Mouse (Mus musculus) limb, embryonic 10.5 days (tissue): ENCODE measurements around the gene Il18r1. TPM values are rescaled to one million over a fixed set of nuclear protein-coding genes. Genes with fewer than 3 reads are reported as not detected.

ENCODE experiments used
- DNase-seq: peaks from one replicate; pipeline ENCODE4 v3.0.0-alpha.2; 2017; ENCODE audit warnings: low spot score
- H3K27ac ChIP-seq: fragments of 300-500 bp; sonication (generic); 2 replicates; pipeline ENCODE4 v1.5.1; 2016; ENCODE audit warnings: mild to moderate bottlenecking
- H3K27me3 ChIP-seq: fragments of 300-500 bp; sonication (generic); 2 replicates; pipeline ENCODE4 v1.6.1; 2016; ENCODE audit warnings: low read depth, mild to moderate bottlenecking; ENCODE audit not compliant: poor library complexity, severe bottlenecking
- H3K36me3 ChIP-seq: fragments of 300-500 bp; sonication (generic); 2 replicates; pipeline ENCODE4 v1.6.1; 2016; ENCODE audit warnings: mild to moderate bottlenecking, moderate library complexity
- H3K4me1 ChIP-seq: fragments of 300-500 bp; sonication (generic); 2 replicates; pipeline ENCODE4 v1.6.1; 2016
- H3K4me3 ChIP-seq: fragments of 300-500 bp; sonication (generic); 2 replicates; pipeline ENCODE4 v1.5.1; 2016; ENCODE audit warnings: mild to moderate bottlenecking, moderate library complexity
- H3K9me3 ChIP-seq: fragments of 300-500 bp; sonication (generic); replicated peaks from 2 replicates; pipeline ENCODE4 v1.6.1; 2016; ENCODE audit warnings: mild to moderate bottlenecking
- WGBS: fragments of 180-500 bp; shearing (Covaris S2); methylation state at CpG from one replicate; pipeline ENCODE4 v1.1.7; 2016; 5-methylcytosine and 5-hydroxymethylcytosine counted together
- polyA plus RNA-seq: library from polyadenylated mRNA; unstranded; fragments of >200 nt; fragmentation: Nextera tagmentation; extraction: Ambion mirVana; gene quantifications from 2 replicates; pipeline ENCODE4 v1.2.1, GENCODE M21; 2016

Gene Il18r1
- polyA plus RNA-seq, 1 experiment from 2014 or later = not detected

GRCm38 (mm10) chr1:40501546-40502398 lies 36.4 kb downstream of the Il18r1 start:
- Histone ChIP-seq H3K27me3 (no peaks in the 10 kb centered on the region), H3K4me1 (no peaks in the 10 kb centered on the region)

GRCm38 (mm10) chr1:40504548-40504947 lies 39.2 kb downstream of the Il18r1 start:
- no peaks in the 10 kb centered on the region for H3K36me3 ChIP-seq
- no peaks in the 10 kb centered on the region for H3K4me1 ChIP-seq
- no peak overlapping the region for H3K4me3 ChIP-seq
- no peaks in the 10 kb centered on the region for H3K9me3 ChIP-seq
- H3K27ac ChIP-seq = no peak overlapping the region
- DNase-seq = no peak
- 83% methylated on average over 5 of the region's 5 CpGs for WGBS
- no peaks in the 10 kb centered on the region for H3K27me3 ChIP-seq

More at GRCm38 (mm10) chr1:40501546-40502398, 36.4 kb downstream of the Il18r1 start:
- no peaks in the 10 kb centered on the region for H3K9me3 ChIP-seq
- no peak overlapping the region for H3K4me3 ChIP-seq
- WGBS = 91% methylated on average over 11 of the region's 11 CpGs
- H3K36me3 ChIP-seq = no peaks in the 10 kb centered on the region
- no peak for DNase-seq
- H3K27ac ChIP-seq = no peak overlapping the region

- H3K4me3 ChIP-seq = no peak within 1 kb of the TSS
- no peak within 1 kb of the TSS for H3K27ac ChIP-seq
- DNase-seq = no peak
- H3K4me1 ChIP-seq = peaks cover 5% of the 10 kb centered on the region; the same call in 1 of the 2 replicates
- 46% methylated on average over 9 of the region's 9 CpGs for WGBS
- H3K27me3 ChIP-seq = no peaks in the 10 kb centered on the region
- H3K9me3 ChIP-seq = no peaks in the 10 kb centered on the region
- H3K36me3 ChIP-seq = no peaks in the 10 kb centered on the region
Observed at GRCm38 (mm10) chr1:40514851-40515585, 49.7 kb downstream of the Il18r1 start, which contains the start of gene Il18rap. Gene Il18rap, plus strand, starts transcription at chr1:40515362.

- no peak for DNase-seq
- WGBS = 97% methylated on average over 6 of the region's 6 CpGs
- H3K36me3 ChIP-seq = no peaks in the 10 kb centered on the region
Observed at GRCm38 (mm10) chr1:40516364-40516763, 51.0 kb downstream of the Il18r1 start.

GRCm38 (mm10) chr1:40522918-40523317 lies 57.6 kb downstream of the Il18r1 start:
- 89% methylated on average over 7 of the region's 7 CpGs for WGBS
- Histone ChIP-seq H3K27me3 (no peaks in the 10 kb centered on the region), H3K4me1 (no peaks in the 10 kb centered on the region)

More at GRCm38 (mm10) chr1:40516364-40516763, 51.0 kb downstream of the Il18r1 start:
- H3K9me3 ChIP-seq = no peaks in the 10 kb centered on the region
- no peaks in the 10 kb centered on the region for H3K27me3 ChIP-seq
- H3K27ac ChIP-seq = no peak overlapping the region
- peaks cover 5% of the 10 kb centered on the region; the same call in 1 of the 2 replicates for H3K4me1 ChIP-seq
- no peak overlapping the region for H3K4me3 ChIP-seq

GRCm38 (mm10) chr1:40523971-40524722 lies 58.8 kb downstream of the Il18r1 start:
- DNase-seq = no peak
- WGBS = 90% methylated on average over 5 of the region's 5 CpGs
- Histone ChIP-seq H3K4me1 (no peaks in the 10 kb centered on the region), H3K36me3 (no peaks in the 10 kb centered on the region), H3K9me3 (no peaks in the 10 kb centered on the region), H3K4me3 (no peak overlapping the region), H3K27ac (no peak overlapping the region), H3K27me3 (no peaks in the 10 kb centered on the region)

More at GRCm38 (mm10) chr1:40522918-40523317, 57.6 kb downstream of the Il18r1 start:
- Histone ChIP-seq H3K9me3 (no peaks in the 10 kb centered on the region), H3K36me3 (no peaks in the 10 kb centered on the region), H3K27ac (no peak overlapping the region), H3K4me3 (no peak overlapping the region)
- DNase-seq = no peak

- H3K4me3 ChIP-seq = no peak overlapping the region
- H3K27ac ChIP-seq = no peak overlapping the region
- no peak for DNase-seq
- H3K9me3 ChIP-seq = no peaks in the 10 kb centered on the region
- H3K4me1 ChIP-seq = no peaks in the 10 kb centered on the region
- H3K27me3 ChIP-seq = no peaks in the 10 kb centered on the region
- H3K36me3 ChIP-seq = no peaks in the 10 kb centered on the region
- WGBS = 89% methylated on average over 5 of the region's 5 CpGs
Observed at GRCm38 (mm10) chr1:40529287-40529686, 63.9 kb downstream of the Il18r1 start.

GRCm38 (mm10) chr1:40537577-40537976 lies 72.2 kb downstream of the Il18r1 start:
- 85% methylated on average over 5 of the region's 5 CpGs for WGBS
- no peaks in the 10 kb centered on the region for H3K36me3 ChIP-seq
- no peaks in the 10 kb centered on the region for H3K27me3 ChIP-seq

GRCm38 (mm10) chr1:40544650-40545049 lies 79.3 kb downstream of the Il18r1 start:
- Histone ChIP-seq H3K4me1 (no peaks in the 10 kb centered on the region), H3K27me3 (no peaks in the 10 kb centered on the region), H3K4me3 (no peak overlapping the region), H3K9me3 (no peaks in the 10 kb centered on the region), H3K36me3 (no peaks in the 10 kb centered on the region), H3K27ac (no peak overlapping the region)
- WGBS = 0% methylated on average over 2 of the region's 2 CpGs
- DNase-seq = peak; percentile 62

More at GRCm38 (mm10) chr1:40537577-40537976, 72.2 kb downstream of the Il18r1 start:
- no peak overlapping the region for H3K27ac ChIP-seq
- H3K9me3 ChIP-seq = no peaks in the 10 kb centered on the region
- no peaks in the 10 kb centered on the region for H3K4me1 ChIP-seq
- H3K4me3 ChIP-seq = no peak overlapping the region
- DNase-seq = no peak

GRCm38 (mm10) chr1:40546645-40547044 lies 81.3 kb downstream of the Il18r1 start:
- Histone ChIP-seq H3K27me3 (no peaks in the 10 kb centered on the region), H3K4me1 (no peaks in the 10 kb centered on the region), H3K4me3 (no peak overlapping the region), H3K27ac (no peak overlapping the region), H3K9me3 (no peaks in the 10 kb centered on the region), H3K36me3 (no peaks in the 10 kb centered on the region)
- WGBS = 88% methylated on average over 4 of the region's 4 CpGs
- DNase-seq = no peak

GRCm38 (mm10) chr1:40547064-40547572 lies 81.8 kb downstream of the Il18r1 start:
- no peaks in the 10 kb centered on the region for H3K4me1 ChIP-seq
- no peaks in the 10 kb centered on the region for H3K27me3 ChIP-seq
- H3K4me3 ChIP-seq = no peak overlapping the region
- no peaks in the 10 kb centered on the region for H3K9me3 ChIP-seq
- WGBS = 80% methylated on average over 11 of the region's 11 CpGs
- no peak overlapping the region for H3K27ac ChIP-seq
- H3K36me3 ChIP-seq = no peaks in the 10 kb centered on the region
- DNase-seq = no peak

GRCm38 (mm10) chr1:40547762-40548161 lies 82.4 kb downstream of the Il18r1 start:
- Histone ChIP-seq H3K27ac (no peak overlapping the region), H3K36me3 (no peaks in the 10 kb centered on the region), H3K4me1 (no peaks in the 10 kb centered on the region), H3K9me3 (no peaks in the 10 kb centered on the region), H3K4me3 (no peak overlapping the region), H3K27me3 (no peaks in the 10 kb centered on the region)
- DNase-seq = no peak
- 76% methylated on average over 10 of the region's 10 CpGs for WGBS
